Mouse (Mus musculus) thymus, postnatal 10 days (tissue): ENCODE measurements around the gene Ankrd13b.

ENCODE experiments used
- DNase-seq, 2 experiments: peaks; one replicate each; pipeline ENCODE4 v3.0.0; 2021; ENCODE audit warnings: low spot score in 2 of 2

Gene Ankrd13b

GRCm38 (mm10) chr11:77492311-77492871, 2.9 kb upstream of the Ankrd13b start:
- DNase-seq = peak; percentile 44 to 51

GRCm38 (mm10) chr11:77491502-77492291, 2.2 kb upstream of the Ankrd13b start:
- peak in 1 of 2 experiments; percentile 50 for DNase-seq

GRCm38 (mm10) chr11:77491123-77491501, 1.6 kb upstream of the Ankrd13b start:
- peak; percentile 89 to 98 for DNase-seq

GRCm38 (mm10) chr11:77490451-77490850, 973 bp upstream of the Ankrd13b start:
- no peak for DNase-seq

- no peak for DNase-seq
Observed at GRCm38 (mm10) chr11:77488771-77489581, 502 bp downstream of the Ankrd13b start.

- no peak for DNase-seq
Observed at GRCm38 (mm10) chr11:77486798-77487197, 2.7 kb downstream of the Ankrd13b start.

GRCm38 (mm10) chr11:77485229-77485628, 4.2 kb downstream of the Ankrd13b start:
- DNase-seq = no peak

GRCm38 (mm10) chr11:77483510-77484255, 5.8 kb downstream of the Ankrd13b start:
- DNase-seq = peak; percentile 69 to 71

- no peak for DNase-seq
Observed at GRCm38 (mm10) chr11:77483043-77483442, 6.4 kb downstream of the Ankrd13b start.

GRCm38 (mm10) chr11:77476895-77477294, 12.6 kb downstream of the Ankrd13b start:
- no peak for DNase-seq

GRCm38 (mm10) chr11:77476216-77476615, 13.3 kb downstream of the Ankrd13b start:
- DNase-seq = no peak

- DNase-seq = no peak
Observed at GRCm38 (mm10) chr11:77472775-77473174, 16.7 kb downstream of the Ankrd13b start.

- DNase-seq = no peak
Observed at GRCm38 (mm10) chr11:77471407-77471806, 18.1 kb downstream of the Ankrd13b start.

GRCm38 (mm10) chr11:77468397-77468796, 21.1 kb downstream of the Ankrd13b start:
- no peak for DNase-seq

GRCm38 (mm10) chr11:77467784-77468183, 21.7 kb downstream of the Ankrd13b start:
- peak; percentile 73 to 92 for DNase-seq

- DNase-seq = peak; percentile 81 to 91
Observed at GRCm38 (mm10) chr11:77467157-77467556, 22.3 kb downstream of the Ankrd13b start.

GRCm38 (mm10) chr11:77466544-77466943, 22.9 kb downstream of the Ankrd13b start:
- no peak for DNase-seq

- no peak for DNase-seq
Observed at GRCm38 (mm10) chr11:77465111-77465510, 24.4 kb downstream of the Ankrd13b start.

GRCm38 (mm10) chr11:77464684-77465083, 24.8 kb downstream of the Ankrd13b start:
- no peak for DNase-seq

GRCm38 (mm10) chr11:77463786-77464185, 25.7 kb downstream of the Ankrd13b start:
- DNase-seq = no peak

GRCm38 (mm10) chr11:77463101-77463445, 26.4 kb downstream of the Ankrd13b start:
- DNase-seq = no peak
